Mouse (Mus musculus) small intestine, adult 2 months (tissue): ENCODE measurements around the gene Olfr108. TPM values are rescaled to one million over a fixed set of nuclear protein-coding genes. Genes with fewer than 3 reads are reported as not detected.

Source experiments
- H3K27ac ChIP-seq: fragments of 200-500 bp; 2 replicates; pipeline ENCODE4 v1.5.1; 2012; ENCODE audit warnings: low read depth, low read length, control low read depth, inconsistent platforms; ENCODE audit not compliant: insufficient read depth
- H3K27me3 ChIP-seq: fragments of 200-500 bp; 2 replicates; pipeline ENCODE4 v1.6.1; 2012; ENCODE audit warnings: mild to moderate bottlenecking, moderate library complexity, low read length, inconsistent platforms; ENCODE audit not compliant: control insufficient read depth, insufficient read depth
- H3K36me3 ChIP-seq: fragments of 200-500 bp; 2 replicates; pipeline ENCODE4 v1.6.1; 2012; ENCODE audit warnings: mild to moderate bottlenecking, low read length, control low read depth, inconsistent platforms; ENCODE audit not compliant: control insufficient read depth, insufficient read depth
- H3K4me1 ChIP-seq: fragments of 200-500 bp; 2 replicates; pipeline ENCODE4 v1.6.1; 2012; ENCODE audit warnings: low read length, inconsistent platforms, mixed read lengths; ENCODE audit not compliant: control insufficient read depth, insufficient read depth, insufficient read length
- H3K4me3 ChIP-seq: fragments of 200-500 bp; 2 replicates; pipeline ENCODE4 v1.5.1; 2012; ENCODE audit warnings: low read depth, mild to moderate bottlenecking, control low read depth, inconsistent platforms, low read length, moderate library complexity
- CTCF ChIP-seq: fragments of 200-500 bp; IDR thresholded peaks from 2 replicates; pipeline ENCODE4 v1.5.1; 2012; ENCODE audit warnings: low read depth, mild to moderate bottlenecking, control low read depth, inconsistent platforms, low read length, moderate library complexity, mixed read lengths; ENCODE audit not compliant: insufficient replicate concordance, insufficient read length; ENCODE audit errors: extremely low read depth
- POLR2A ChIP-seq: fragments of 200-500 bp; IDR thresholded peaks from 2 replicates; pipeline ENCODE4 v1.6.1; 2012; ENCODE audit warnings: low read depth, mild to moderate bottlenecking, control low read depth, inconsistent platforms, low read length, moderate library complexity
- WGBS: fragments of 180-500 bp; shearing (Covaris S2); methylation state at CpG from one replicate; pipeline ENCODE4 v1.1.7; 2018; 5-methylcytosine and 5-hydroxymethylcytosine counted together
- polyA plus RNA-seq: library from polyadenylated mRNA; depleted of rRNA; stranded (reverse); fragments of >200 nt; gene quantifications from 2 replicates; pipeline ENCODE4 v1.2.3, GENCODE M21; 2012; rRNA removed

The Olfr108 gene
- polyA plus RNA-seq: not detected in 2 replicates

DNA sequence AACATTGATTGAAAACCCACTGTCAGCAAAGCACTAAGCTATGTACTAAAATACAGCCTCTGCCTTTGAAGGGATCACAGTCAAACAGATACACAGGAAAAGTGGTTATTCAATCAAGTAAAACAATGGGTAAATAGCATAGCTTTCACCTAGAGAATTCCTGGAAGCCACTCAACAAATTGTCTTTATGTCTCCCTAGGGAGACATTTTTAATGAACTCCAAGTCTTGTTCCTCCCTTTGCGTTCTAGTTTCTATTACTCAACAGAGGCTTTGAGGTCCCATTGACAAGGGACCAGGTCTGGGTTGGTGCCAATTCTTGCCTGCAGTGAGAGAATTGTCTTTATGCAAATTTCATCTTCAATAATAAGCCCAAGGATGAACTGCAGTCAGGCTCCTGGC is at the start of gene Olfr108:
TSS of gene Olfr108 (plus strand) at position 301 of the 400 bp plus-strand sequence.
- Histone ChIP-seq H3K4me3 (no peak within 1 kb of the TSS), H3K36me3 (no peaks in the 10 kb centered on the region), H3K27me3 (no peaks in the 10 kb centered on the region), H3K27ac (no peak within 1 kb of the TSS), H3K4me1 (no peaks in the 10 kb centered on the region)
- TF ChIP-seq CTCF (no peak), POLR2A (no peak)
- WGBS: 88% methylated on average over 1 of the region's 1 CpGs

DNA sequence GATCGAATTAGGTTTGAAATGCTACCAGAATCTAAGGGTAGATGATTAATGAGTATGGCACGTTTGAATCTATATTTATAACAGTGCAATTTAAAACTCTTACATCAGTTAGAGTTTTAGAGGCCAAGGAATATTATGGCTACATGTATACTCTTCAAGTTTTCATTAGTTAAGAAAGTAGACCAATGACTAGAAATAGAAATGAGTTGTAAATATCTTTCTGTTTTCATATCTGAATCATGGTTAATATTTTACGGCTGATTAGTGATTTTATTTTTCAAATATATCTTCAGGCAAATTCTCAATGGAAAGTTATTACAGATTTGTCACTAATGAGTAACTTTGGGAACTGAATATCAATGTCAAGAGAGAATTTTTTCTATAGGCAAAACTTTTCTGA is 46.4 kb upstream of the Olfr108 start, which contains the start of gene Olfr107:
TSS of gene Olfr107 (plus strand) at position 301 of the 400 bp plus-strand sequence.
- WGBS: 70% methylated on average over 3 of the region's 3 CpGs
- H3K4me1 ChIP-seq: no peaks in the 10 kb centered on the region
- no peak within 1 kb of the TSS for H3K4me3 ChIP-seq
- no peaks in the 10 kb centered on the region for H3K27me3 ChIP-seq
- H3K27ac ChIP-seq: no peak within 1 kb of the TSS
- H3K36me3 ChIP-seq: no peaks in the 10 kb centered on the region
- TF ChIP-seq POLR2A (no peak), CTCF (no peak)

GRCm38 (mm10) chr17:37413380-37413779 is 31.9 kb upstream of the Olfr108 start:
- no peaks in the 10 kb centered on the region for H3K27me3 ChIP-seq

GRCm38 (mm10) chr17:37458616-37459015 is 13.3 kb downstream of the Olfr108 start, which contains the start of gene Olfr109:
Gene Olfr109, plus strand, starts transcription at chr17:37458916.
- no peak within 1 kb of the TSS for H3K4me3 ChIP-seq
- 88% methylated on average over 1 of the region's 1 CpGs for WGBS
- H3K27ac ChIP-seq: no peak within 1 kb of the TSS
- no peaks in the 10 kb centered on the region for H3K27me3 ChIP-seq
- H3K36me3 ChIP-seq: no peaks in the 10 kb centered on the region
- TF ChIP-seq POLR2A: no peak
- TF ChIP-seq CTCF: no peak
- H3K4me1 ChIP-seq: no peaks in the 10 kb centered on the region

More at GRCm38 (mm10) chr17:37413380-37413779, 31.9 kb upstream of the Olfr108 start:
- Histone ChIP-seq H3K36me3 (no peaks in the 10 kb centered on the region), H3K4me1 (no peaks in the 10 kb centered on the region), H3K27ac (no peak overlapping the region), H3K4me3 (no peak overlapping the region)
- TF ChIP-seq POLR2A (no peak), CTCF (no peak)

GRCm38 (mm10) chr17:37483452-37483851 is 38.2 kb downstream of the Olfr108 start, which contains the start of gene H2-M2:
Gene H2-M2, minus strand, starts transcription at chr17:37483552.
- TF ChIP-seq CTCF: no peak
- TF ChIP-seq POLR2A: no peak
- H3K27me3 ChIP-seq: no peaks in the 10 kb centered on the region
- WGBS: 54% methylated on average over 2 of the region's 2 CpGs

DNA sequence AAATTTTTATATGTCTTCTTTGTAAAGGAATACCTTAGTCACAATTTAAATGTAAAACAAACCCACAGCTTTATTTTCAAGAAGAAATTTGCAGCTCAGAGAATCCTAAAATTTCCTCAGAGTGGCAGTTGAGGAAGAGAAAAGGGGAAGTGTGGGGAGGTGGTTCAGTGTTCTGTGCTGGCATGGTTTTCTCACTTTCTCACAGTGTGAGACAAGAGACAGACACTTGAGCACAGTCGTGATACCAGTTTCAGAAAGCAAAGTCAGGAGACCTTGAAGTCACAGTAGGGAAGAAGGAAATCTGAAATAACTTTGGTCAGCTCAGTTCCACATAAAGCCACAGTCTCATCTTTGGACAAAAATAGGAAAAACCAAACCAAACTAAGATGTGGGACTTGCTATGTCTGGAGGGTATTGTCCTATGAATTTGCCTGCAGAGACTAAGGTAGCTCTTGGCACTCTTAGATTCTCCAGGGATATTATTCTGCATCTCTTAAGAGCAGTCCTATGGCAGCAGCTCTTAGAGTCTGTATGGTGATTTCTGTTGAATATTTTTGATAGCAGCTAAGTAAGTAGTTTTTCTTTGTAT is 46.7 kb downstream of the Olfr108 start, which contains the start of gene Olfr110:
TSS of gene Olfr110 (plus strand) at position 539 of the 589 bp plus-strand sequence.
- Histone ChIP-seq H3K4me3 (no peak within 1 kb of the TSS), H3K36me3 (no peaks in the 10 kb centered on the region), H3K27me3 (no peaks in the 10 kb centered on the region), H3K27ac (no peak within 1 kb of the TSS), H3K4me1 (no peaks in the 10 kb centered on the region)
- no peak for TF ChIP-seq CTCF
- no peak for TF ChIP-seq POLR2A
- 53% methylated on average over 1 of the region's 1 CpGs for WGBS

More at GRCm38 (mm10) chr17:37483452-37483851, 38.2 kb downstream of the Olfr108 start, which contains the start of gene H2-M2:
- Histone ChIP-seq H3K36me3 (no peaks in the 10 kb centered on the region), H3K27ac (no peak within 1 kb of the TSS), H3K4me3 (no peak within 1 kb of the TSS), H3K4me1 (no peaks in the 10 kb centered on the region)

Other genes starting within 250 kb of the Olfr108 start
- not detected in 2 replicates for gene Olfr94, start 244.5 kb upstream of the Olfr108 start, polyA plus RNA-seq
- gene Olfr95, start 232.4 kb upstream of the Olfr108 start, polyA plus RNA-seq: not detected in 2 replicates
- gene Olfr96, start 225.3 kb upstream of the Olfr108 start, polyA plus RNA-seq: not detected in 2 replicates
- gene Olfr97, start 208.2 kb upstream of the Olfr108 start, polyA plus RNA-seq: not detected in 2 replicates
- gene Olfr98, start 181.7 kb upstream of the Olfr108 start, polyA plus RNA-seq: not detected in 2 replicates
- 3.1 and 4.0 TPM in 2 replicates for gene H2-M3, start 175.3 kb upstream of the Olfr108 start, polyA plus RNA-seq
- gene Olfr99, start 162.0 kb upstream of the Olfr108 start, polyA plus RNA-seq: not detected in 2 replicates
- gene Olfr101, start 141.2 kb upstream of the Olfr108 start, polyA plus RNA-seq: not detected in 2 replicates
- not detected in 2 replicates for gene Olfr102, start 128.4 kb upstream of the Olfr108 start, polyA plus RNA-seq
- gene Olfr103, start 105.8 kb upstream of the Olfr108 start, polyA plus RNA-seq: not detected in 2 replicates
- gene Olfr104-ps, start 85.9 kb upstream of the Olfr108 start, polyA plus RNA-seq: not detected in 2 replicates
- gene Olfr105-ps, start 66.4 kb upstream of the Olfr108 start, polyA plus RNA-seq: not detected in 2 replicates
- not detected in 2 replicates for gene Olfr106-ps, start 55.1 kb upstream of the Olfr108 start, polyA plus RNA-seq
- gene Olfr107, start 46.3 kb upstream of the Olfr108 start, polyA plus RNA-seq: not detected in 2 replicates
- gene Olfr109, start 13.4 kb downstream of the Olfr108 start, polyA plus RNA-seq: not detected in 2 replicates
- 0.80 and 0.93 TPM in 2 replicates for gene H2-M2, start 38.1 kb downstream of the Olfr108 start, polyA plus RNA-seq
- not detected in 2 replicates for gene Olfr110, start 47.0 kb downstream of the Olfr108 start, polyA plus RNA-seq
- gene Olfr111, start 62.5 kb downstream of the Olfr108 start, polyA plus RNA-seq: not detected in 2 replicates
- gene Olfr112, start 124.0 kb downstream of the Olfr108 start, polyA plus RNA-seq: not detected in 2 replicates
- not detected in 2 replicates for gene Olfr113, start 132.2 kb downstream of the Olfr108 start, polyA plus RNA-seq
- gene Olfr114, start 147.3 kb downstream of the Olfr108 start, polyA plus RNA-seq: not detected in 2 replicates
- gene Olfr115, start 181.6 kb downstream of the Olfr108 start, polyA plus RNA-seq: not detected in 2 replicates
- gene Olfr116, start 181.7 kb downstream of the Olfr108 start, polyA plus RNA-seq: not detected in 2 replicates
- not detected in 2 replicates for gene Olfr117, start 218.3 kb downstream of the Olfr108 start, polyA plus RNA-seq
- not detected in 2 replicates for gene Olfr118, start 221.5 kb downstream of the Olfr108 start, polyA plus RNA-seq